In the genomic region with DNA sequence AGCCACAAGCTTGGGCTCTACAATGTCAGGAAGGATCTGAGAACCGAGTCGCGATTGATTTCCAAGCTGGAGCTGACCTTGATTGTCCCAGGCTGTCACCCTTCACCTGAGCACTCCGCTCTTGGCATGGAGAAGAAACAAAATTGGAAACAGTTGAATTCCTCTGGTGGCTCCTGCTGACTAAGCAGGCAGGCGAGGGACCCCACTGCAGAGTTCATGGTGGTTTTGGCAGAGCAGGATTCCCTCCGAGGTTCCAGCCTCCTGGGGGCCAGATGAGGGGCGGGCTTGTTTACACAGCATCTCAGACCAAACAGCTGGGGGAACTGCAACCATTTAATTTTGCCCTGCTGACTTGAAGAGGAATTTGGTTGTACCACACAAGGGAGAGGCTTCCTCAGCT, we compare ENCODE assay signal across 8 mouse cellular contexts.
DNase-seq lines count a peak whose midpoint lies in the region; ATAC-seq and TF ChIP-seq lines count a peak whose summit lies in the region.

No protein-coding gene starts in this region.

- H3K9ac ChIP-seq in lung, embryonic 14.5 days: no peak overlapping the region
- no peak overlapping the region for H3K9ac ChIP-seq in forebrain, embryonic 11.5 days (ENCODE audit: low read length)

- 0 out of 2 replicates have a peak overlapping the region, but pooled peaks have one; percentile 16 for H3K4me2 ChIP-seq in lung, embryonic 14.5 days
- no peak overlapping the region for H3K4me2 ChIP-seq in forebrain, embryonic 11.5 days (ENCODE audit: low read depth, low read length, severe bottlenecking)

- H3K36me3 ChIP-seq in lung, embryonic 14.5 days (ENCODE audit: insufficient read depth): no peaks in the 10 kb centered on the region
- no peaks in the 10 kb centered on the region for H3K36me3 ChIP-seq in forebrain, embryonic 11.5 days (ENCODE audit: control insufficient read depth, insufficient read depth, low read length)

- DNase-seq in lung, embryonic 14.5 days: peak; percentile 76
- DNase-seq in lung, postnatal 36 days: no peak
- peak; percentile 47 for DNase-seq in embryo, embryonic 11 days
- peak; percentile 33 for DNase-seq in gastrocnemius, postnatal 25 days
- peak; percentile 34 to 55 for DNase-seq in kidney, postnatal 4 days
- DNase-seq in adrenal gland, postnatal 25 days: no peak
- DNase-seq in forebrain, embryonic 11.5 days (ENCODE audit: low spot score): no peak
- DNase-seq in thymus, postnatal 25 days: no peak

- 16% methylated on average over 7 of the region's 7 CpGs for WGBS in lung, embryonic 14.5 days
- WGBS in forebrain, embryonic 11.5 days: 43% methylated on average over 7 of the region's 7 CpGs

- peaks cover 25% of the 10 kb centered on the region for H3K4me1 ChIP-seq in lung, embryonic 14.5 days (ENCODE audit: insufficient read depth)
- no peaks in the 10 kb centered on the region for H3K4me1 ChIP-seq in forebrain, embryonic 11.5 days (replicated peaks; ENCODE audit: control insufficient read depth, insufficient read depth, low read length)

- no peaks in the 10 kb centered on the region for H3K9me3 ChIP-seq in lung, embryonic 14.5 days (ENCODE audit: low read depth, low read length)
- no peaks in the 10 kb centered on the region for H3K9me3 ChIP-seq in forebrain, embryonic 11.5 days (ENCODE audit: control insufficient read depth, low read length)

- ATAC-seq in lung, embryonic 14.5 days (ENCODE audit: insufficient read depth): peak; percentile 80
- ATAC-seq in forebrain, embryonic 11.5 days (replicated peaks; ENCODE audit: low FRiP score): no peak

- no peak overlapping the region for H3K4me3 ChIP-seq in lung, embryonic 14.5 days (ENCODE audit: low read depth, low read length)
- H3K4me3 ChIP-seq in forebrain, embryonic 11.5 days (ENCODE audit: low read depth, low read length): no peak overlapping the region

- TF ChIP-seq CTCF in lung, embryonic 14.5 days (IDR thresholded peaks at IDR 0.05; ENCODE audit: low read depth): no peak

- H3K27me3 ChIP-seq in lung, embryonic 14.5 days (ENCODE audit: insufficient read depth, low read length): no peaks in the 10 kb centered on the region
- no peaks in the 10 kb centered on the region for H3K27me3 ChIP-seq in forebrain, embryonic 11.5 days (ENCODE audit: control insufficient read depth, insufficient read depth, low read length)

- H3K27ac ChIP-seq in lung, embryonic 14.5 days (ENCODE audit: low read depth): peak overlapping the region; percentile 73
- no peak overlapping the region for H3K27ac ChIP-seq in forebrain, embryonic 11.5 days (ENCODE audit: low read depth, low read length)

Comparison
In these comparisons a context has a peak if more than half of its experiments do, and no peak if none do; other contexts are left out.
1. DNase-seq: peak in lung, embryonic 14.5 days (single experiment), embryo, embryonic 11 days (single experiment), gastrocnemius, postnatal 25 days (single experiment) and kidney, postnatal 4 days (2 of 2); none in lung, postnatal 36 days (single experiment), adrenal gland, postnatal 25 days (single experiment), forebrain, embryonic 11.5 days (single experiment) and thymus, postnatal 25 days (single experiment).